Mouse (Mus musculus) lung, adult 2 months (tissue): Measurements from ENCODE around the gene Prr19. TPM values are rescaled to one million over a fixed set of nuclear protein-coding genes. Genes with fewer than 3 reads are reported as not detected.

Source experiments
- DNase-seq: peaks from one replicate; pipeline ENCODE4 v3.0.0; 2022
- H3K4me1 ChIP-seq: fragments of 200-500 bp; 2 replicates; pipeline ENCODE4 v1.6.1; 2011; ENCODE audit warnings: low read length; ENCODE audit not compliant: control insufficient read depth, insufficient read depth
- H3K4me3 ChIP-seq: fragments of 200-500 bp; replicated peaks from 2 replicates; pipeline ENCODE3; 2011; ENCODE audit warnings: low read depth, mild to moderate bottlenecking, control low read depth, low read length; ENCODE audit errors: extremely low read depth
- CTCF ChIP-seq: fragments of 200-500 bp; IDR thresholded peaks from 2 replicates; pipeline ENCODE4 v1.5.1; 2011; ENCODE audit warnings: mild to moderate bottlenecking, low read length, control low read depth; ENCODE audit not compliant: insufficient read depth
- POLR2A ChIP-seq: fragments of 200-500 bp; IDR thresholded peaks from 2 replicates; pipeline ENCODE4 v1.6.1; 2011; ENCODE audit warnings: low read depth, mild to moderate bottlenecking, control low read depth, low read length, borderline replicate concordance; ENCODE audit errors: extremely low read depth
- WGBS: fragments of 180-500 bp; shearing (Covaris S2); methylation state at CpG from one replicate; pipeline ENCODE4 v1.1.7; 2018; 5-methylcytosine and 5-hydroxymethylcytosine counted together
- polyA plus RNA-seq: library from polyadenylated mRNA; depleted of rRNA; stranded (reverse); fragments of >200 nt; gene quantifications from 2 replicates; pipeline ENCODE4 v1.2.3, GENCODE M21; 2012

The Prr19 gene
- polyA plus RNA-seq, 1 experiment: not detected

DNA sequence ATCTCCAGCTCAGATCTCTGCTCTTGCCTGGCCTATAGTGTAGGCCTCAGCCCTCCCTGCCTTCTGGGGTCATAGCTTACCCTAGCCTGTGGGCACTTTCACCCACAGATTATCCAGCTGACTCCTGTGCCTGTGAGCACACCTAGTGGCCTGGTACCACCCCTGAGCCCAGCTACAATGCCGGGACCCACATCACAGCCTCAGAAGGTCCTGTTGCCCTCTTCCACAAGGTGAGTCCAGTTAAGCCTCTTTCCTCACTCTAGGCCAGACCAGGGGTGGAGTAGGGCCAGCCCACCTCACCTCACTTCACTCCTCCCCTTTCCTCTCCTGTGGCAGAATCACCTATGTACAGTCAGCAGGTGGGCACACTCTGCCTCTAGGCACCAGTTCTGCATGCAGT lies 10.7 kb upstream of the Prr19 start:
- WGBS: 90% methylated on average over 1 of the region's 1 CpGs
- TF ChIP-seq CTCF (no peak), POLR2A (no peak)

GRCm38 (mm10) chr7:25290911-25291310 lies 10.3 kb upstream of the Prr19 start:
- TF ChIP-seq CTCF: no peak
- no peak for TF ChIP-seq POLR2A
- WGBS: 66% methylated on average over 2 of the region's 2 CpGs
- DNase-seq: no peak
- H3K4me3 ChIP-seq: no peak overlapping the region
- H3K4me1 ChIP-seq: no peaks in the 10 kb centered on the region

More for the DNA sequence above, 10.7 kb upstream of the Prr19 start:
- DNase-seq: no peak
- no peak overlapping the region for H3K4me3 ChIP-seq
- no peaks in the 10 kb centered on the region for H3K4me1 ChIP-seq

DNA sequence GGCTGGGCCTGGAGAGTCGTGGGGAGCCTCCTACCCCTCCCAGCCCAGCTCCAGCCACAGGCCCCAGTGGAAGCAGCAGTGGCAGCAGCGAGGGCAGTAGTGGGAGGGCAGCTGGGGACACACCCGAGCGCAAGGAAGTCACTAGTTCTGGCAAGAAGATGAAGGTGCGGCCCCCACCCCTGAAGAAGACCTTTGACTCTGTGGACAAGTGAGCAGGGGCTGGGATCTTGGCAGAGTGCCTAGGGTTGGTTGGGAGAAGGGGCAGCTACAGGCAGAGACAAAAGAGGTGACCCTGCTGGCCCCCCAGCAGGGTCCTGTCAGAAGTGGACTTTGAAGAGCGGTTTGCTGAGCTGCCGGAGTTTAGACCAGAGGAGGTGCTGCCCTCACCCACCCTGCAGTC lies 9.1 kb upstream of the Prr19 start:
- TF ChIP-seq POLR2A (no peak), CTCF (no peak)
- no peak for DNase-seq

GRCm38 (mm10) chr7:25293191-25293739 lies 7.9 kb upstream of the Prr19 start:
- 77% methylated on average over 10 of the region's 10 CpGs for WGBS
- TF ChIP-seq POLR2A (no peak), CTCF (no peak)
- no peak overlapping the region for H3K4me3 ChIP-seq
- H3K4me1 ChIP-seq: no peaks in the 10 kb centered on the region
- DNase-seq: no peak

More for the DNA sequence above, 9.1 kb upstream of the Prr19 start:
- 53% methylated on average over 7 of the region's 7 CpGs for WGBS
- Histone ChIP-seq H3K4me1 (no peaks in the 10 kb centered on the region), H3K4me3 (no peak overlapping the region)

- TF ChIP-seq POLR2A (no peak), CTCF (no peak)
- H3K4me1 ChIP-seq: no peaks in the 10 kb centered on the region
- WGBS: 86% methylated on average over 4 of the region's 4 CpGs
- no peak for DNase-seq
- no peak overlapping the region for H3K4me3 ChIP-seq
Observed at GRCm38 (mm10) chr7:25294495-25294894, 6.7 kb upstream of the Prr19 start.

DNA sequence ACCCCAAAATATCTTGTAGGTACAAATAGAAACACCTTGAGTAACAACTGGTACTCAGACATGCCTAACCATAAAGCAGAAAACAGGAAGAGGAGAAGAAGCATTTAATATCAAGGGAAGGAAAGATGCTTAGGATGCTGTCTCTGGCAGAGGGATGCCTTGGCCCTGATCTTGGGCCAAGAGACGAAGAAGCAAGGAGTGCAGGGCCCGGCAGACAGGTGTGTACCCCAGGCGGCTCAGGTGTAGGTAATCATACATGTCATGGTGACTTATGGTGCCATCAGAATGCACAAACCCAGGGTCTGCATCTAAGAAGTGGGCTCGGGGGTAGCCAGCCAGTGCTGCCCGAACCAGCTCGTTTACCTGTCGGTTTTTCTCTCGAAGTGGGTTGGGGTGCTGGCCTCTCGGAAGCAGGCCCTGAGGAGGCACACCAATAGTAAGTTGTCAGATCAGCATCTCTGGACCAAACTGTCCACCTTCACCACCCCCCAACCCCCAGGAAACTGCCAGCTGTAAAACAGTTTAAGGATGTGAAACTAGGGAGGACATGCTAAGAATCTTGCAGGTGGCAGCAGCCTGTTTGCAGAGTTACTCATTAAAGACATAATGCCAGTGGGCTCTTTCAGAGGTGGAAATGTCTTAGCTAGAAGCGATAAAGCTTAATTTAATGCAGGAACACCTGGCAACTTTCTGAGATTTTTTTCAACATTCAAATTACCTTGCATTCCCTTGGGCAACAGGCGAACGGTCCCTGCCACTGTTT lies 6.1 kb upstream of the Prr19 start:
- no peaks in the 10 kb centered on the region for H3K4me1 ChIP-seq
- TF ChIP-seq POLR2A: no peak
- no peak for TF ChIP-seq CTCF
- no peak overlapping the region for H3K4me3 ChIP-seq
- no peak for DNase-seq
- whole genome bisulfite sequencing: 86% methylated on average over 12 of the region's 12 CpGs

DNA sequence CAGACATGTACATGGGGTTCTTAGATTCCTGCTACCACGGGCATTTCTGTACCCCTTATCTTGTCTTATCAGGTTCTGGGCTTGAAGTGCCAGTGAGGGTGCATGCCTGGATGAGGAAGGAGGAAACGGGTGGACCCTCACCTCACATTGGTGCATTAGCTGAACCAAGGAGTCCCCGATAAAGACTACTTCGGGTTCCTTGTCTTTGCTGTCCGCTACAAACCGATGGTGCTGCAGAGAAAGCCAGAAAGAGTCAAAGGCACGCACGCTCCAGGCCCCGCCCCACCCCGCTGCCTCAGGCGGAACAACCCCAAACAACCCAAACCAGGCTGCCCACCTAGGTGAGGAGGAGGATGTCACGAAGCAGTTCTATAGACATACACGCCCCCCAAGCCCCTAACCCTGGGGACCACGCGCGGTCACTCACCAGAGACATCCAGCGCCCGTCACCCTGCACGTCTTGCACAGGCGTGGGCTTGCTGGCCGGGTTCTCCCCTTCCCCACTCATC lies 4.2 kb upstream of the Prr19 start:
- under 1% methylated on average over 21 of the region's 21 CpGs for whole genome bisulfite sequencing
- H3K4me1 ChIP-seq: no peaks in the 10 kb centered on the region
- TF ChIP-seq CTCF (no peak), POLR2A (no peak)
- peak overlapping the region; percentile 87 for H3K4me3 ChIP-seq
- DNase-seq: no peak

DNA sequence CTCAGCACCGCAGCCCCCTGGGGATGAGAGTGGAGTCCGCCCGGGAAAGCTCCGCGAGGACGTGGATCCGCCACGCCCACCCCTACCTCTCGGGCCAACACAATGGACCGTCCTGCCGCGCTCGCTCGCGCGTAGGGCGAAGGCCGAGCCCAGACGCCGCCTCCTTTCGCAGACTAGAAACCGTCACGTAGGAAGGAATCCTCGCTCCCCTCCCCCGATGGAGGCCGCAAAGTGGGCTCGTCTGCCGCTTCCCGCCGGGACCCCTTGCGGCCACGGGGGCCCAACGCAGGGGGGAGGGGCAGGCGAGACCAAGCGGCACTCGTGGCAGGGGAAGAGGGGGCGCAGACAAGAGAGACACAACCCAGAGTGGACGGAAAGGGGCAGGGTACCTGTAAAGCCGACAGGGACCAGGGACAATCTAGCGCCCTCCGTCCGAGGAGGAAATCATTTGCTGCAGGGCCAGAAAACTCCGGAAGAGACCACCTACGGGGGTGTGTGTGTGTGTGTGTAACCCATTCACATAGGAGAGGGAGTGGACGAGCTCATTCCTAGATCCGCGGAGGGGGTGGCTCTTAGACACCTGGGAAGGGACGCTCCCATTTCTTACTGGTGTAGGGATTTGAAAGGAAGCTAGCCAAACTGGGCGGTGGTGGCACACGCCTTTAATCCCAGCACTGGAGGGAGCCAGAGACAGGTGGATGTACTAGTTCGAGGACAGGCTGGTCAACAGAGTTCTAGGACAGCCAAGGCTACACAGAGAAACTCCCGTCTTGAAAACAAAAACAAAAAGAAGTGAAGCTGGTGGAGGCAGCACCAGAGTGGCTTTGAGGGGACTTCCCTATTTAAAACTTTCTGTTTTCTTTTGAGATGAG lies 3.5 kb upstream of the Prr19 start, which contains the start of gene Pafah1b3:
TSS of gene Pafah1b3 (minus strand) at position 533 of the 872 bp plus-strand sequence.
- TF ChIP-seq POLR2A (peak; percentile 30; the same call in 1 of the 2 replicates), CTCF (peak; percentile 29; the same call in 1 of the 2 replicates)
- under 1% methylated on average over 52 of the region's 52 CpGs for WGBS
- DNase-seq: peak; percentile 75
- Histone ChIP-seq H3K4me3 (peak within 1 kb of the TSS; percentile 87), H3K4me1 (no peaks in the 10 kb centered on the region)
